Mouse (Mus musculus) spleen, adult 2 months (tissue): Measurements from ENCODE around the gene Tssk3. TPM values are rescaled to one million over a fixed set of nuclear protein-coding genes. Genes with fewer than 3 reads are reported as not detected.

Source experiments
- DNase-seq, 2 experiments: peaks; one replicate each; pipeline versions ENCODE4 v3.0.0 to v3.0.0-alpha.2; 2012 to 2021; ENCODE audit warnings: low spot score in 2 of 2, low read depth in 1 of 2
- H3K27ac ChIP-seq: fragments of 200-500 bp; 2 replicates; pipeline ENCODE4 v1.5.1; 2012; ENCODE audit warnings: low read length, inconsistent platforms; ENCODE audit not compliant: insufficient read depth
- H3K27me3 ChIP-seq: fragments of 200-500 bp; 2 replicates; pipeline ENCODE4 v1.6.1; 2012; ENCODE audit warnings: mild to moderate bottlenecking, moderate library complexity, low read length, inconsistent platforms; ENCODE audit not compliant: control insufficient read depth, insufficient read depth
- H3K36me3 ChIP-seq: fragments of 200-500 bp; 2 replicates; pipeline ENCODE4 v1.6.1; 2012; ENCODE audit warnings: mild to moderate bottlenecking, low read length, inconsistent platforms; ENCODE audit not compliant: control insufficient read depth, insufficient read depth
- H3K4me1 ChIP-seq: fragments of 200-500 bp; 2 replicates; pipeline ENCODE4 v1.6.1; 2011; ENCODE audit warnings: inconsistent platforms; ENCODE audit not compliant: control insufficient read depth, insufficient read depth, insufficient read length
- H3K4me3 ChIP-seq: fragments of 200-500 bp; 2 replicates; pipeline ENCODE4 v1.5.1; 2011; ENCODE audit warnings: mild to moderate bottlenecking, inconsistent platforms; ENCODE audit not compliant: insufficient read depth, insufficient read length; ENCODE audit errors: extremely low read depth
- CTCF ChIP-seq: fragments of 200-500 bp; IDR thresholded peaks from 2 replicates; pipeline ENCODE4 v1.5.1; 2011; ENCODE audit warnings: mild to moderate bottlenecking, inconsistent platforms; ENCODE audit not compliant: insufficient read depth, insufficient read length, insufficient replicate concordance; ENCODE audit errors: extremely low read depth
- POLR2A ChIP-seq: fragments of 200-500 bp; IDR thresholded peaks from 2 replicates; pipeline ENCODE4 v1.6.1; 2011; ENCODE audit warnings: low read depth, low read length, inconsistent platforms
- WGBS: fragments of 180-500 bp; shearing (Covaris S2); methylation state at CpG from one replicate; pipeline ENCODE4 v1.1.7; 2018; 5-methylcytosine and 5-hydroxymethylcytosine counted together
- polyA plus RNA-seq: library from polyadenylated mRNA; depleted of rRNA; stranded (reverse); fragments of >200 nt; gene quantifications from 2 replicates; pipeline ENCODE4 v1.2.3, GENCODE M21; 2012

Tssk3 gene
- polyA plus RNA-seq, 1 experiment, result not detected

GRCm38 (mm10) chr4:129502327-129502888 lies 11.6 kb upstream of the Tssk3 start:
- WGBS, result 61% methylated on average over 9 of the region's 9 CpGs
- H3K27me3 ChIP-seq, result no peaks in the 10 kb centered on the region
- no peak overlapping the region for H3K4me3 ChIP-seq
- no peaks in the 10 kb centered on the region for H3K36me3 ChIP-seq
- no peak for DNase-seq
- TF ChIP-seq CTCF (no peak), POLR2A (no peak)
- peaks cover 5% of the 10 kb centered on the region; the same call in 1 of the 2 replicates for H3K4me1 ChIP-seq
- no peak overlapping the region for H3K27ac ChIP-seq

- peak; percentile 53 to 87 for DNase-seq
- WGBS, result 3% methylated on average over 47 of the region's 49 CpGs
Measured at GRCm38 (mm10) chr4:129500607-129501566, 10.1 kb upstream of the Tssk3 start.

GRCm38 (mm10) chr4:129500017-129500416 lies 9.2 kb upstream of the Tssk3 start:
- Histone ChIP-seq H3K4me1 (peaks cover 18% of the 10 kb centered on the region; the same call in 1 of the 2 replicates), H3K36me3 (no peaks in the 10 kb centered on the region), H3K4me3 (no peak overlapping the region; the same call in 1 of the 2 replicates), H3K27ac (peak overlapping the region; percentile 96), H3K27me3 (no peaks in the 10 kb centered on the region)
- 82% methylated on average over 8 of the region's 8 CpGs for WGBS
- TF ChIP-seq POLR2A (no peak), CTCF (no peak)
- DNase-seq, result no peak

More at GRCm38 (mm10) chr4:129500607-129501566, 10.1 kb upstream of the Tssk3 start:
- Histone ChIP-seq H3K27me3 (no peaks in the 10 kb centered on the region), H3K4me1 (peaks cover 18% of the 10 kb centered on the region; the same call in 1 of the 2 replicates), H3K36me3 (no peaks in the 10 kb centered on the region), H3K27ac (peak overlapping the region; percentile 96), H3K4me3 (peak overlapping the region; percentile 67)
- no peak for TF ChIP-seq CTCF
- peak; percentile 76 for TF ChIP-seq POLR2A

- Histone ChIP-seq H3K4me3 (no peak overlapping the region), H3K4me1 (peaks cover 18% of the 10 kb centered on the region; the same call in 1 of the 2 replicates), H3K27me3 (no peaks in the 10 kb centered on the region), H3K27ac (no peak overlapping the region), H3K36me3 (no peaks in the 10 kb centered on the region)
- no peak for DNase-seq
- WGBS, result 91% methylated on average over 3 of the region's 3 CpGs
- TF ChIP-seq POLR2A (no peak), CTCF (no peak)
Measured at GRCm38 (mm10) chr4:129498941-129499340, 8.1 kb upstream of the Tssk3 start.

GRCm38 (mm10) chr4:129496631-129497030 lies 5.8 kb upstream of the Tssk3 start:
- peaks cover 17% of the 10 kb centered on the region for H3K4me1 ChIP-seq
- H3K4me3 ChIP-seq, result peak overlapping the region; percentile 11; the same call in 1 of the 2 replicates
- peaks cover under 1% of the 10 kb centered on the region; the same call in 1 of the 2 replicates for H3K27me3 ChIP-seq
- H3K27ac ChIP-seq, result peak overlapping the region; percentile 59
- DNase-seq, result peak; percentile 22 to 58
- no peaks in the 10 kb centered on the region for H3K36me3 ChIP-seq
- TF ChIP-seq POLR2A, result no peak
- TF ChIP-seq CTCF, result no peak
- 3% methylated on average over 6 of the region's 6 CpGs for WGBS

- TF ChIP-seq CTCF (peak; percentile 33; the same call in 1 of the 2 replicates), POLR2A (no peak)
- H3K4me1 ChIP-seq, result peaks cover 20% of the 10 kb centered on the region
- no peaks in the 10 kb centered on the region for H3K36me3 ChIP-seq
- WGBS, result 25% methylated on average over 16 of the region's 16 CpGs
- peak in 1 of 2 experiments; percentile 31 for DNase-seq
- H3K27ac ChIP-seq, result peak overlapping the region; percentile 59
- H3K4me3 ChIP-seq, result peak overlapping the region; percentile 11; the same call in 1 of the 2 replicates
- H3K27me3 ChIP-seq, result peaks cover 1% of the 10 kb centered on the region; the same call in 1 of the 2 replicates
Measured at GRCm38 (mm10) chr4:129495672-129496562, 5.1 kb upstream of the Tssk3 start.
